Mouse (Mus musculus): ENCODE results near the gene Clcf1. TPM values are rescaled to one million over a fixed set of nuclear protein-coding genes. Genes with fewer than 3 reads are reported as not detected.
A peak's percentile ranks its signal among the peaks of the same experiment; 100 is the strongest.
"Not testable (repeated sequence)": the region's sequence is repeated elsewhere in the genome, so short reads cannot be mapped to it uniquely, and the experiment has no call there.

Clcf1 gene
- polyA plus RNA-seq, 1 experiment from 2014 or later, result 2.4 TPM

- H3K27me3 ChIP-seq (replicated peaks; ENCODE audit: control insufficient read depth, insufficient read depth, low read length); H3K36me3 ChIP-seq (ENCODE audit: control insufficient read depth, insufficient read depth); H3K4me2 ChIP-seq (replicated peaks; ENCODE audit: low read depth); H3K9ac ChIP-seq (ENCODE audit: low read depth, low read length); H3K4me3 ChIP-seq (ENCODE audit: low read depth, low read length); H3K27ac ChIP-seq (ENCODE audit: low read depth, low read length); H3K4me1 ChIP-seq (replicated peaks; ENCODE audit: control insufficient read depth, insufficient read depth, low read length); H3K9me3 ChIP-seq (ENCODE audit: control insufficient read depth): not testable (repeated sequence)
- peak; percentile 38; the same call in 1 of the 2 replicates for TF ChIP-seq CTCF (IDR thresholded peaks at IDR 0.05; ENCODE audit: low read depth)
- WGBS, result 26% methylated on average over 1 of the region's 1 CpGs
- peak; percentile 64 for ATAC-seq
These were observed 34.6 kb downstream of the Clcf1 start for GRCm38 (mm10) chr19:4248683-4249082.

GRCm38 (mm10) chr19:4254230-4254629, 40.2 kb downstream of the Clcf1 start:
- H3K9ac ChIP-seq (ENCODE audit: low read depth, low read length), result no peak overlapping the region
- ATAC-seq, result no peak
- H3K4me2 ChIP-seq (replicated peaks; ENCODE audit: low read depth), result no peak overlapping the region
- TF ChIP-seq CTCF (IDR thresholded peaks at IDR 0.05; ENCODE audit: low read depth), result no peak
- H3K4me1 ChIP-seq (replicated peaks; ENCODE audit: control insufficient read depth, insufficient read depth, low read length), result no peaks in the 10 kb centered on the region; the same call in none of the 2 replicates
- H3K4me3 ChIP-seq (ENCODE audit: low read depth, low read length), result no peak overlapping the region
- H3K27me3 ChIP-seq (replicated peaks; ENCODE audit: control insufficient read depth, insufficient read depth, low read length), result no peaks in the 10 kb centered on the region
- 89% methylated on average over 7 of the region's 7 CpGs for WGBS
- no peaks in the 10 kb centered on the region for H3K36me3 ChIP-seq (ENCODE audit: control insufficient read depth, insufficient read depth)
- no peak overlapping the region for H3K27ac ChIP-seq (ENCODE audit: low read depth, low read length)
- no peaks in the 10 kb centered on the region for H3K9me3 ChIP-seq (ENCODE audit: control insufficient read depth)

GRCm38 (mm10) chr19:4255583-4256162, 41.6 kb downstream of the Clcf1 start:
- Histone ChIP-seq H3K27ac (ENCODE audit: low read depth, low read length) (no peak overlapping the region), H3K27me3 (replicated peaks; ENCODE audit: control insufficient read depth, insufficient read depth, low read length) (no peaks in the 10 kb centered on the region), H3K9me3 (ENCODE audit: control insufficient read depth) (no peaks in the 10 kb centered on the region), H3K4me3 (ENCODE audit: low read depth, low read length) (no peak overlapping the region), H3K9ac (ENCODE audit: low read depth, low read length) (no peak overlapping the region), H3K4me2 (replicated peaks; ENCODE audit: low read depth) (no peak overlapping the region), H3K4me1 (replicated peaks; ENCODE audit: control insufficient read depth, insufficient read depth, low read length) (no peaks in the 10 kb centered on the region; the same call in none of the 2 replicates), H3K36me3 (ENCODE audit: control insufficient read depth, insufficient read depth) (no peaks in the 10 kb centered on the region)
- peak; percentile 59 for TF ChIP-seq CTCF (IDR thresholded peaks at IDR 0.05; ENCODE audit: low read depth)
- 76% methylated on average over 11 of the region's 11 CpGs for WGBS
- no peak for ATAC-seq

- under 1% methylated on average over 41 of the region's 41 CpGs for WGBS
- Histone ChIP-seq H3K36me3 (ENCODE audit: control insufficient read depth, insufficient read depth) (no peaks in the 10 kb centered on the region), H3K4me2 (replicated peaks; ENCODE audit: low read depth) (peak overlapping the region; percentile 91), H3K27me3 (replicated peaks; ENCODE audit: control insufficient read depth, insufficient read depth, low read length) (no peaks in the 10 kb centered on the region), H3K9ac (ENCODE audit: low read depth, low read length) (peak overlapping the region; percentile 50; the same call in 1 of the 2 replicates), H3K4me3 (ENCODE audit: low read depth, low read length) (peak overlapping the region; percentile 65), H3K9me3 (ENCODE audit: control insufficient read depth) (no peaks in the 10 kb centered on the region), H3K4me1 (replicated peaks; ENCODE audit: control insufficient read depth, insufficient read depth, low read length) (no peaks in the 10 kb centered on the region; the same call in none of the 2 replicates), H3K27ac (ENCODE audit: low read depth, low read length) (peak overlapping the region; percentile 11; the same call in 1 of the 2 replicates)
- ATAC-seq, result peak; percentile 81
- peak; percentile 98 for TF ChIP-seq CTCF (IDR thresholded peaks at IDR 0.05; ENCODE audit: low read depth)
These were observed 43.3 kb downstream of the Clcf1 start for GRCm38 (mm10) chr19:4257216-4257896.

GRCm38 (mm10) chr19:4257897-4258252, 43.8 kb downstream of the Clcf1 start:
- H3K4me2 ChIP-seq (replicated peaks; ENCODE audit: low read depth), result peak overlapping the region; percentile 91
- H3K9me3 ChIP-seq (ENCODE audit: control insufficient read depth), result no peaks in the 10 kb centered on the region
- no peaks in the 10 kb centered on the region; the same call in none of the 2 replicates for H3K4me1 ChIP-seq (replicated peaks; ENCODE audit: control insufficient read depth, insufficient read depth, low read length)
- H3K27me3 ChIP-seq (replicated peaks; ENCODE audit: control insufficient read depth, insufficient read depth, low read length), result no peaks in the 10 kb centered on the region
- H3K27ac ChIP-seq (ENCODE audit: low read depth, low read length), result peak overlapping the region; percentile 11; the same call in 1 of the 2 replicates
- no peak; the same call in none of the 2 replicates for ATAC-seq
- WGBS, result 19% methylated on average over 12 of the region's 12 CpGs
- TF ChIP-seq CTCF (IDR thresholded peaks at IDR 0.05; ENCODE audit: low read depth), result no peak
- peak overlapping the region; percentile 65 for H3K4me3 ChIP-seq (ENCODE audit: low read depth, low read length)
- H3K9ac ChIP-seq (ENCODE audit: low read depth, low read length), result 0 out of 2 replicates have a peak overlapping the region, but pooled peaks have one; percentile 8
- no peaks in the 10 kb centered on the region for H3K36me3 ChIP-seq (ENCODE audit: control insufficient read depth, insufficient read depth)

- Histone ChIP-seq H3K4me2 (replicated peaks; ENCODE audit: low read depth) (no peak overlapping the region), H3K9ac (ENCODE audit: low read depth, low read length) (no peak overlapping the region; the same call in 1 of the 2 replicates), H3K27me3 (replicated peaks; ENCODE audit: control insufficient read depth, insufficient read depth, low read length) (no peaks in the 10 kb centered on the region), H3K9me3 (ENCODE audit: control insufficient read depth) (no peaks in the 10 kb centered on the region), H3K36me3 (ENCODE audit: control insufficient read depth, insufficient read depth) (peaks cover 23% of the 10 kb centered on the region; the same call in 1 of the 2 replicates), H3K4me1 (replicated peaks; ENCODE audit: control insufficient read depth, insufficient read depth, low read length) (no peaks in the 10 kb centered on the region; the same call in none of the 2 replicates), H3K4me3 (ENCODE audit: low read depth, low read length) (no peak overlapping the region), H3K27ac (ENCODE audit: low read depth, low read length) (no peak overlapping the region)
- 42% methylated on average over 8 of the region's 8 CpGs for WGBS
- ATAC-seq, result no peak
- peak; percentile 48; the same call in 1 of the 2 replicates for TF ChIP-seq CTCF (IDR thresholded peaks at IDR 0.05; ENCODE audit: low read depth)
These were observed 47.1 kb downstream of the Clcf1 start for GRCm38 (mm10) chr19:4261038-4261698.

All from intestine, postnatal 0 days (tissue).